Mouse (Mus musculus): ENCODE results near the gene Depdc1b.

Depdc1b gene

DNA sequence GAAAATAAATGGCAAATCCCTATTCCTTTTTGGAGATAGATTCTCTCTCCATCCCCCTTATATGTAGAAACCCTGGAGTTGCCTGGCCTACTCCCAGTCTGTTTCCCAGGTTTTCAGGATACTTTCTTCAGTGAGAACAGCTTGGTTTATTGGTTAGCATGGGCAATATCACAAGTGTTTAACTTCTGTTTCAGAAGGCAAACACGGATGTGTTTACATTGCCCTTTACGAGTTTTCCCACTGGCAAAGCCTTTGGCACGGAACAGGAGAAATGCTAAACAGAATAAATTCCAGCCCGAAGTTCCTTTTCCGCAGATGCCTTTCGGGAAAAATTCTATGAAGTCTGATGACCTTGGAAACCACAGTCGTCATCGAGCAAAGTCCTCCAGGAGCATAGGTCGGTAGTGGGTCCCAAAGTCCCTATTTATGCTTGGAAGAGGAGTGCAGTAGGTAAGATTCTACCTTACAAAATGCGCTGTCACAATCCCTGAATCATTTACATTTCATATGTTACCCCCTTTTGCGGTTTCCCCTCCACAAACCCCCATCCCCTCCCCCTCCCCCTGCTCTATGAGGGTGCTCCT lies 132.3 kb downstream of the Depdc1b start:
- no peak for DNase-seq (ENCODE audit: extremely low spot score)

DNA sequence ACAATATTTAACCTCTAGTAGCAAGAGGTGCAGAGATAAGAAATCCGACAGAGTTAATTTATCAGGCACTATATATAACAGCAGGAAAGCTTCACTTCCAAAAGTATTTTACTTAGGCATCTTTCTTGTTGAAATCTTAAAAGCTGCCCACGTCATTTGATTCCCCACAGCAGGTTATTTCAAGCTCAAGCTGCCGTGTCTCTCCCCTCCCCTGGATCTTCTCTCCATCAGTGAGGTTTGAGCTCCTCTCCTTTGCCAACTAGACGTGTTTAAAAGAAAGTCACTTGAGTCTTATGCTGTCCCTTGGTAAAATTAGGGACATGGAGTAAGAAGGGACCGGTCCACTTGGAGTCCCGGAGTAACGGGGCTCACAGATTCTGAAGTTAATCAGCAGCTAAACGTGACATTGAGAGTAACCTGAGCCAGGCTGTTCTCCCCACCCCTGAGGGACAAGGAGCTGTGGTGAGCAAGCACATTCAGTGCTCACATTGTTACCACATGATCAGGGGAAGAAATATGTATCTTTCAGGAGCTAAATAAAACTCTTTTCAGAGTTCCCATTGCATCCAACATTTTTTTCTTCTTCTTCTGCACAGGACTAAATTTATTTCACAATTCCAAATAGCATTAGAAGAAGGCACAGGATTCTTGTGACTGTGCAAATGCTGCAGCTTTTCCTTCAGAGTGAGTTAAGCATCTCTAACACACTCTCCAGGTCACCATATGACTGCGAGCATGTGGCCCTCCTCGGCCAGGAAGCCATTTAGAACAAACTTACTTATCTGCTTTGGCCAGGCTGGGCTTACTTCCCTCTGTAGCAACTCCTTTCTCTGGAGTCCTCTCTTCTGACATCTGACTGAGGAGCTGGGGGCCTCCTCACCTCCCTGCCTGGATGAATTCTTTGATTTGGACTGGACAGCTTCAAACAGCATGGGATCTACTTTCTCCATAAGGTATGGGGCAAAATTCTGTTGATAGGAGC lies 133.3 kb downstream of the Depdc1b start, which contains the start of gene Pde4d:
TSS of gene Pde4d (plus strand) at position 833 of the 982 bp plus-strand sequence.
- no peak for DNase-seq (ENCODE audit: extremely low spot score)

DNA sequence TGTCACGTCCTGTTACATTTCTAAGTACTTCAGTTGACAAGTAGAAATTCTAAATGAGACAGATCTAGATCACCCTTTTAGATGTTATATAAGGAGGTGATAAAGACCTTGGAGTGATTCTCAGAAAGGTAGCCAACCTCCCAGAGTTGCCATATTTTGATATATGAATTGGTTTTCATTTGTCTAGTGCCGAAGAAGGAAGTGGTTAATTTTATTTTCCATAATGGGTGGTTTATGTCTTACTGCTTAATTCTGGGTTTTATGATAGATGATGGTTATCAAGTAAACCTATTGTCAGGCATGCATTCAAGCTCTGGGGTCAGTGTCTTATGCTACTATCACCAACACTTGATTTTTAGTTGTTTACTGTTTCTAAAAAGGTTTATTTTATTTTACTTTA lies 135.0 kb downstream of the Depdc1b start:
- DNase-seq (ENCODE audit: extremely low spot score) = no peak

DNA sequence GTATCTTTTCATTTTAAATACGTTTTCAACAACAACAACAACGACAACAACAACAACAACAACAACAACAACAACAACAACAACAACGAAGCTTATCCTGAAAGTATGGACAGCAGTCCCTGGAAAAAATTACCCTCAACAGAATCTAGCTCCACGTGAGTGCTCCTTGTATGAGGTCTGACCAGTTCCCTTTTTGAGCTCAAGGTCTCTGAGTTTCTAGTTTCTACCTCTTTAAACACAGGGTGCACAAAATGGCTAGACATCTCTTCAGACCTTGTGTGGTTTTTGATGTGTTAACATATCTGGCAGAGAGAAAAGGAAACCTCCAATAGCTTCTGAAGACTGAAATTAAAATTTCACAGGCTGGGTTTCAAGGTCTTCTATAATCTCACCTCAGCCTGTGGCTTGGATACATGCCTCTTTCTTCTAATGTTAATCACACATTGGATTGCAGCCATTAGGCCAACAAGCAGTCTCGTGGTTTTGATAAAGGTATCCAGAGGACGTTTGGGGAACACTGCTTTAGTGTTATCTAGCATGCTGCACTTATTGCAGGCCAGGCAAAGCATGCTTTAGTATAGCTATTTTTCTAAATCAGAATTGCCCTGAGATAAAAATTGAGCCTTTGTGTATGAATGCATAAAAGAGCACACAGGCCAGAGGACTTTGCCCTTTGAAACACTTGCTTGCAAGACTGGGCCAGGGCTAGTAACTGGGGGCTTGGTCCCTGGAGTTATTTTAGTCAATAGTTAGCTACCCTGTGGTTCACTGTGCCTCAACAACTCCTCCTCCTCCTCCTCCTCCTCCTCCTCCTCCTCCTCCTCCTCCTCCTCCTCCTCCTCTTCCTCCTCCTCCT lies 137.2 kb downstream of the Depdc1b start:
- no peak for DNase-seq (ENCODE audit: extremely low spot score)
